Mouse (Mus musculus) lung, postnatal 0 days (tissue): ENCODE results near the gene Incenp.

Experiments used
- CTCF ChIP-seq: IDR thresholded peaks from 2 replicates; pipeline ENCODE4 v1.5.1; 2016; ENCODE audit warnings: antibody characterized with exemption, mild to moderate bottlenecking
- EP300 ChIP-seq: IDR thresholded peaks from 2 replicates; pipeline ENCODE4 v1.6.1; 2016; ENCODE audit warnings: antibody characterized with exemption, mild to moderate bottlenecking, control low read depth

GRCm38 (mm10) chr19:9920835-9921784 is 21.8 kb upstream of the Incenp start:
- TF ChIP-seq CTCF (peak; percentile 80), EP300 (no peak)
